Mouse (Mus musculus) MEL (cell line): ENCODE data around the gene Palld. TPM values are rescaled to one million over a fixed set of nuclear protein-coding genes. Genes with fewer than 3 reads are reported as not detected.

Source experiments
- DNase-seq: peaks from one replicate; pipeline ENCODE4 v3.0.0; 2011; ENCODE audit warnings: low read depth, low spot score
- H3K27ac ChIP-seq: 2 replicates; pipeline ENCODE4 v1.5.1; 2012; ENCODE audit warnings: low read depth, mild to moderate bottlenecking, control low read depth, low read length, moderate library complexity; ENCODE audit not compliant: control insufficient read depth
- H3K27me3 ChIP-seq, 2 experiments: fragments of 150-350 bp in 1 of 2; sonication (generic) in 1 of 2; 2 replicates each; pipeline ENCODE4 v1.6.1; 2012; ENCODE audit warnings: low read length in 2 of 2, mild to moderate bottlenecking in 2 of 2, improper control_type of control experiment in 1 of 2, moderate library complexity in 1 of 2; ENCODE audit not compliant: insufficient read depth in 2 of 2, control insufficient read depth in 1 of 2
- H3K36me3 ChIP-seq, 2 experiments: 2 replicates each; pipeline ENCODE4 v1.6.1; 2012 to 2014; ENCODE audit warnings: low read length in 2 of 2, improper control_type of control experiment in 1 of 2, inconsistent platforms in 1 of 2, mild to moderate bottlenecking in 1 of 2; ENCODE audit not compliant: insufficient read depth in 2 of 2, control insufficient read depth in 1 of 2
- H3K4me1 ChIP-seq, 2 experiments: fragments of 150-350 bp in 1 of 2; sonication (generic) in 1 of 2; 2 replicates each; pipeline ENCODE4 v1.6.1; 2012; ENCODE audit warnings: low read length in 2 of 2, improper control_type of control experiment in 1 of 2, mild to moderate bottlenecking in 1 of 2; ENCODE audit not compliant: insufficient read depth in 2 of 2, control insufficient read depth in 1 of 2
- H3K4me3 ChIP-seq, 2 experiments: fragments of 150-350 bp in 1 of 2; sonication (generic) in 1 of 2; 2 replicates each; pipeline ENCODE4 v1.5.1; 2012; ENCODE audit warnings: low read depth in 2 of 2, low read length in 2 of 2, mild to moderate bottlenecking in 2 of 2, moderate library complexity in 2 of 2, control low read depth in 1 of 2, improper control_type of control experiment in 1 of 2; ENCODE audit not compliant: control insufficient read depth in 1 of 2, insufficient read depth in 1 of 2
- H3K79me2 ChIP-seq: 2 replicates; pipeline ENCODE4 v1.6.1; 2012; ENCODE audit warnings: mild to moderate bottlenecking, low read length, moderate library complexity; ENCODE audit not compliant: control insufficient read depth, poor library complexity, insufficient read depth
- H3K9ac ChIP-seq: 2 replicates; pipeline ENCODE4 v1.6.1; 2012; ENCODE audit warnings: low read depth, mild to moderate bottlenecking, control low read depth, low read length, moderate library complexity; ENCODE audit not compliant: control insufficient read depth, poor library complexity, severe bottlenecking
- H3K9me3 ChIP-seq: fragments of 150-350 bp; sonication (generic); replicated peaks from 2 replicates; pipeline ENCODE4 v1.6.1; 2012; ENCODE audit warnings: mild to moderate bottlenecking, low read length, improper control_type of control experiment, moderate library complexity; ENCODE audit not compliant: insufficient read depth
- BHLHE40 ChIP-seq: IDR thresholded peaks from 2 replicates; pipeline ENCODE4 v1.6.1; 2012; ENCODE audit warnings: low read depth, mild to moderate bottlenecking, inconsistent platforms, low read length, improper control_type of control experiment, borderline replicate concordance
- CHD1 ChIP-seq: IDR thresholded peaks from 2 replicates; pipeline ENCODE4 v1.6.1; 2012; ENCODE audit warnings: low read depth, mild to moderate bottlenecking, inconsistent platforms, low read length, improper control_type of control experiment
- CHD2 ChIP-seq: IDR thresholded peaks from 2 replicates; pipeline ENCODE4 v1.6.1; 2011; ENCODE audit warnings: low read length, improper control_type of control experiment
- CTCF ChIP-seq, 3 experiments: IDR thresholded peaks in 2 of 3; conservative IDR thresholded peaks in 1 of 3; 2 replicates each; pipeline ENCODE4 v1.5.1; 2011 to 2012; ENCODE audit warnings: low read length in 3 of 3, low read depth in 2 of 3, mild to moderate bottlenecking in 2 of 3, improper control_type of control experiment in 1 of 3, inconsistent platforms in 1 of 3, mixed read lengths in 1 of 3, moderate library complexity in 1 of 3; ENCODE audit not compliant: control insufficient read depth in 1 of 3, insufficient read depth in 1 of 3, poor library complexity in 1 of 3, severe bottlenecking in 1 of 3
- E2F4 ChIP-seq: IDR thresholded peaks from 2 replicates; pipeline ENCODE4 v1.6.1; 2011; ENCODE audit warnings: low read depth, low read length, improper control_type of control experiment, borderline replicate concordance
- ELF1 ChIP-seq: IDR thresholded peaks from 2 replicates; pipeline ENCODE4 v1.6.1; 2014; ENCODE audit warnings: low read depth, mild to moderate bottlenecking, inconsistent platforms, low read length, improper control_type of control experiment, moderate library complexity
- GATA1 ChIP-seq: IDR thresholded peaks from 2 replicates; pipeline ENCODE4 v1.6.1; 2011; ENCODE audit warnings: low read depth, low read length, improper control_type of control experiment
- HCFC1 ChIP-seq: IDR thresholded peaks from 2 replicates; pipeline ENCODE4 v1.6.1; 2012; ENCODE audit warnings: low read depth, mild to moderate bottlenecking, inconsistent platforms, low read length, improper control_type of control experiment, moderate library complexity
- MAFK ChIP-seq: IDR thresholded peaks from 2 replicates; pipeline ENCODE4 v1.6.1; 2011; ENCODE audit warnings: low read depth, mild to moderate bottlenecking, low read length, improper control_type of control experiment, borderline replicate concordance
- MAX ChIP-seq: IDR thresholded peaks from 2 replicates; pipeline ENCODE4 v1.6.1; 2011; ENCODE audit warnings: low read length, improper control_type of control experiment
- MEF2A ChIP-seq: IDR thresholded peaks from 2 replicates; pipeline ENCODE4 v1.6.1; 2014; ENCODE audit warnings: low read depth, mild to moderate bottlenecking, inconsistent platforms, low read length, improper control_type of control experiment; ENCODE audit not compliant: poor library complexity, insufficient replicate concordance, severe bottlenecking; ENCODE audit errors: extremely low read depth
- MYB ChIP-seq: IDR thresholded peaks from 2 replicates; pipeline ENCODE4 v1.6.1; 2011; ENCODE audit warnings: mild to moderate bottlenecking, low read depth, low read length, improper control_type of control experiment
- MYC ChIP-seq: IDR thresholded peaks from 2 replicates; pipeline ENCODE4 v1.6.1; 2011; ENCODE audit warnings: low read depth, mild to moderate bottlenecking, low read length, improper control_type of control experiment, moderate library complexity
- POLR2A ChIP-seq, 2 experiments: IDR thresholded peaks; 2 replicates each; pipeline ENCODE4 v1.6.1; 2011 to 2012; ENCODE audit warnings: low read length in 2 of 2, mild to moderate bottlenecking in 2 of 2, control low read depth in 1 of 2, improper control_type of control experiment in 1 of 2, low read depth in 1 of 2, moderate library complexity in 1 of 2; ENCODE audit not compliant: control insufficient read depth in 1 of 2, insufficient read depth in 1 of 2, poor library complexity in 1 of 2
- POLR2AphosphoS2 ChIP-seq: IDR thresholded peaks from 2 replicates; pipeline ENCODE4 v1.6.1; 2011; ENCODE audit warnings: low read length, improper control_type of control experiment
- POLR2AphosphoS5 ChIP-seq: IDR thresholded peaks from 2 replicates; pipeline ENCODE4 v1.6.1; 2012; ENCODE audit warnings: low read depth, borderline replicate concordance, mild to moderate bottlenecking, inconsistent platforms, low read length, moderate library complexity, mixed read lengths
- RCOR1 ChIP-seq: IDR thresholded peaks from 2 replicates; pipeline ENCODE4 v1.6.1; 2012; ENCODE audit warnings: low read depth, mild to moderate bottlenecking, inconsistent platforms, low read length, improper control_type of control experiment
- SMC3 ChIP-seq: IDR thresholded peaks from 2 replicates; pipeline ENCODE4 v1.6.1; 2011; ENCODE audit warnings: low read depth, low read length, improper control_type of control experiment
- USF1 ChIP-seq: IDR thresholded peaks from 2 replicates; pipeline ENCODE4 v1.6.1; 2014; ENCODE audit warnings: low read depth, mild to moderate bottlenecking, inconsistent platforms, low read length, improper control_type of control experiment, moderate library complexity
- USF2 ChIP-seq, 2 experiments: IDR thresholded peaks; 2 replicates each; pipeline ENCODE4 v1.6.1; 2011 to 2012; ENCODE audit warnings: improper control_type of control experiment in 2 of 2, low read length in 2 of 2, borderline replicate concordance in 1 of 2, inconsistent platforms in 1 of 2, low read depth in 1 of 2, mild to moderate bottlenecking in 1 of 2; ENCODE audit not compliant: insufficient read depth in 1 of 2
- ZKSCAN1 ChIP-seq: IDR thresholded peaks from 2 replicates; pipeline ENCODE4 v1.6.1; 2012; ENCODE audit warnings: low read depth, mild to moderate bottlenecking, inconsistent platforms, low read length, improper control_type of control experiment, moderate library complexity
- ZNF384 ChIP-seq: IDR thresholded peaks from 2 replicates; pipeline ENCODE4 v1.6.1; 2012; ENCODE audit warnings: low read depth, mild to moderate bottlenecking, inconsistent platforms, low read length, improper control_type of control experiment
- polyA plus RNA-seq, 2 experiments: library from polyadenylated mRNA; stranded (reverse) in 1 of 2; unstranded in 1 of 2; fragments of >175 nt in 1 of 2; fragments of >200 nt in 1 of 2; gene quantifications; 2 replicates each; pipeline versions ENCODE4 v1.2.1 to v1.2.4; 2012; ENCODE audit warnings: low replicate concordance in 2 of 2, low read depth in 1 of 2; ENCODE audit not compliant: insufficient read length in 2 of 2, insufficient read depth in 1 of 2, missing spikeins in 1 of 2
- total RNA-seq: library from RNA; depleted of rRNA; stranded (reverse); fragments of 300-350 nt; gene quantifications from 2 replicates; pipeline ENCODE4 v1.2.3, GENCODE M21; 2012

Palld gene
- total and polyA plus RNA-seq, 3 experiments, result 0.23 to 1.9 TPM; not detected in 1

GRCm38 (mm10) chr8:61588336-61588735, 314.2 kb downstream of the Palld start (continued):
- TF ChIP-seq CHD1, result no peak
- no peak for TF ChIP-seq BHLHE40
- TF ChIP-seq USF1, result no peak
- TF ChIP-seq POLR2A (IDR thresholded peaks at IDR 0.05; ENCODE audit: control insufficient read depth in 1 of 2, insufficient read depth in 1 of 2, low read depth in 1 of 2, low read length in 2 of 2, poor library complexity in 1 of 2), result no peak

GRCm38 (mm10) chr8:61587731-61588130, 314.8 kb downstream of the Palld start:
- no peaks in the 10 kb centered on the region for H3K79me2 ChIP-seq
- DNase-seq, result no peak
- H3K27me3 ChIP-seq, result no peaks in the 10 kb centered on the region
- H3K4me1 ChIP-seq, result no peaks in the 10 kb centered on the region
- no peaks in the 10 kb centered on the region for H3K9me3 ChIP-seq
- no peaks in the 10 kb centered on the region for H3K36me3 ChIP-seq
- no peak overlapping the region for H3K9ac ChIP-seq
- no peak overlapping the region for H3K27ac ChIP-seq
- TF ChIP-seq MYC (no peak), HCFC1 (no peak), MYB (no peak), SMC3 (no peak), CHD2 (no peak), CTCF (IDR thresholded peaks at IDR 0.05 in 2 of 3, conservative IDR thresholded peaks at IDR 0.05 in 1 of 3; ENCODE audit: control insufficient read depth in 1 of 3, insufficient read depth in 1 of 3, low read depth in 2 of 3, low read length in 3 of 3, poor library complexity in 1 of 3, severe bottlenecking in 1 of 3) (no peak), MAFK (no peak)
- H3K4me3 ChIP-seq, result no peak overlapping the region

GRCm38 (mm10) chr8:61586529-61586928, 316.0 kb downstream of the Palld start:
- H3K79me2 ChIP-seq, result no peaks in the 10 kb centered on the region
- H3K9me3 ChIP-seq, result no peaks in the 10 kb centered on the region
- no peaks in the 10 kb centered on the region for H3K36me3 ChIP-seq
- H3K27me3 ChIP-seq, result no peaks in the 10 kb centered on the region
- TF ChIP-seq MAX, result no peak
- no peak for TF ChIP-seq POLR2AphosphoS5
- no peak for TF ChIP-seq POLR2AphosphoS2
- TF ChIP-seq BHLHE40, result no peak
- no peak for TF ChIP-seq SMC3
- TF ChIP-seq MEF2A, result no peak
- TF ChIP-seq RCOR1, result no peak
- no peak for TF ChIP-seq GATA1
- TF ChIP-seq ZNF384, result no peak
- TF ChIP-seq ELF1, result no peak
- TF ChIP-seq MYB, result no peak
- TF ChIP-seq USF2 (IDR thresholded peaks at IDR 0.05; ENCODE audit: borderline replicate concordance in 1 of 2, insufficient read depth in 1 of 2, low read depth in 1 of 2, low read length in 2 of 2), result no peak
- no peak for TF ChIP-seq CHD2
- no peak for TF ChIP-seq ZKSCAN1
- TF ChIP-seq POLR2A (IDR thresholded peaks at IDR 0.05; ENCODE audit: control insufficient read depth in 1 of 2, insufficient read depth in 1 of 2, low read depth in 1 of 2, low read length in 2 of 2, poor library complexity in 1 of 2), result no peak
- no peak for TF ChIP-seq E2F4
- TF ChIP-seq, all 39 proteins: peak for 0
- no peak overlapping the region for H3K4me3 ChIP-seq
- H3K27ac ChIP-seq, result no peak overlapping the region
- no peak overlapping the region for H3K9ac ChIP-seq
- no peak for DNase-seq
- no peaks in the 10 kb centered on the region for H3K4me1 ChIP-seq
